Mouse (Mus musculus): ENCODE results near the gene Gpt2.

The Gpt2 gene

DNA sequence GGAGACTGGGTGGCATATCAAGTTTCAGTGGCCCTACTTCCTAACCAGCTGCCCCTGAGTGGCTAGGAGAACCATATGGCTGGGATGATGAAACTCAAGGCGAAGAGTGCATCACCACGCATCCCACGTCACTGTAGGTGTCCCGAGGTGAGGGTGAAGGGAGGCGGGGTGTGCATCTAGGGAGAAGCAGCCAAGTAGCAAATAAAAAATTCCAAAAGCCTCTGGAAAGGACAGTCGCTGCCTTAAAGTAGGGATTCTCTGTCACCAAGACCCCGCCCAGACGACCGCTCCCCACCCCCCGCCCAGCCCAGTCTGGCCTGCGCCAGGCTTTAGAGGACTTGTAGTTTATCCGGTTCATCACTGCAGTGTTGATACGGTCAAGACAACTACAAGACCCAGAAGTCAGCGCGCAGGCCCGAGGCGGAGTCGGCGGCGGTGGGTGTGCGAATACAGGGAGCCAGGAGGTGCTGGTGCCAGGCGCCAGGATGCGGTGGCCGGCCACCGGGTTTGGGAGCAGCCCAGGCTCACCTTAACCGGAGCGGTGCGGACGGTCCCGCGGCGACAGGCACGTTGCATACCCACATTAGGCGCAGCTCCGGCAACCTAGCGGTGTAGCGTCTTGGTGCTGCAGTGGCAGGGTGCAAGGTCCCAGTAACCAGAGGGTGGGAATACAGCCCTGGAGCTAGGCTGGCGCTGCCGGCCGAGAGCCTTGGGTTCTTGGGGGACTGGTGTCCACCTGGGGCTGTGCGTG, at the start of gene Gpt2:
TSS of gene Gpt2 (plus strand) at position 452 of the 751 bp plus-strand sequence.
- DNase-seq (ENCODE audit: low spot score) = peak; percentile 72

- DNase-seq (ENCODE audit: low spot score) = no peak
Observed at GRCm38 (mm10) chr8:85444092-85444491, 48.3 kb upstream of the Gpt2 start.

- no peak for DNase-seq (ENCODE audit: low spot score)
Observed at GRCm38 (mm10) chr8:85445936-85446685, 46.3 kb upstream of the Gpt2 start.

DNA sequence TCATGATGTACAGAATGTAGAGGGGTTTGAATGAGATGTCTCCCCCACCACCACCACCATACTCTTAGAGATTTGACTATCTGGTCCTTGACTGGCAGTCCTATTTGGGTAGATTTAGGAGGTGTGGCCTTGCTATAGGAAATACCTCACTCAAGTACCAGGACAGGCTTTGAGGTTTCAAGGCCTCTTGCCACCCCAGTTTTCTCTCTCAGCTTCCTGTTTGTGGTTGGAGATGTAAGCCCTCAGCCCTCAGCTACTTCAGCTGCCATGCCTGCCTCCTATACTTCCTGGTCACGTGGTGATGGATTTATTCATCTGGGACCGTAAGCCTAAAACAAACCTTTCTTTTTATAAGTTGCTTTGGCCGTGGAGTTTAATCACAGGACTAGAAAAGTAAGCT, 42.0 kb upstream of the Gpt2 start:
- no peak for DNase-seq (ENCODE audit: low spot score)

- no peak for DNase-seq (ENCODE audit: low spot score)
Observed at GRCm38 (mm10) chr8:85452328-85452727, 40.0 kb upstream of the Gpt2 start.

GRCm38 (mm10) chr8:85453256-85453655, 39.1 kb upstream of the Gpt2 start:
- no peak for DNase-seq (ENCODE audit: low spot score)

GRCm38 (mm10) chr8:85454750-85455149, 37.6 kb upstream of the Gpt2 start:
- no peak for DNase-seq (ENCODE audit: low spot score)

DNA sequence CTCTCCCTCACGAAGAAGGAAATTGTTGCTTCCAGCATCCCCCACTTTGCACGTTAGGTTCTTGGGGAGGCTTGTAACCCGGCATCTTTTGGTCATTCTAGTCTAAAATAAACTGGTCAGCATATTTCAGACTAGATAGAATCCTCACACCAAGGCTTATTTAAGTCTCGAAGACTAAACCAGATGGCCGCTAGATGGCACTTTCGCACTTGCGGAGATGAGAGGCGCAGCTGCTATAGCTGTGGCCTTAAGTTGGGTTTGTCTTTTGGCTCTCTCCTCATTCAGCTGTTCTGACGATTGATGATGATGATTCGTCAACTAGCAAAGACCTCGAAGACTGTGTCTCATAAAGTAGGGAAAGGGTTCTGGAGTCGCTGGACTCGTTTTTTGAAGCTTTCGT, 35.8 kb upstream of the Gpt2 start:
- no peak for DNase-seq (ENCODE audit: low spot score)

- DNase-seq (ENCODE audit: low spot score) = no peak
Observed at GRCm38 (mm10) chr8:85459582-85459981, 32.8 kb upstream of the Gpt2 start.

GRCm38 (mm10) chr8:85460804-85461203, 31.6 kb upstream of the Gpt2 start:
- no peak for DNase-seq (ENCODE audit: low spot score)

- DNase-seq (ENCODE audit: low spot score) = no peak
Observed at GRCm38 (mm10) chr8:85461377-85461776, 31.0 kb upstream of the Gpt2 start.

- DNase-seq (ENCODE audit: low spot score) = no peak
Observed at GRCm38 (mm10) chr8:85462441-85462840, 29.9 kb upstream of the Gpt2 start.

GRCm38 (mm10) chr8:85464316-85464715, 28.1 kb upstream of the Gpt2 start:
- DNase-seq (ENCODE audit: low spot score) = no peak

GRCm38 (mm10) chr8:85466056-85466455, 26.3 kb upstream of the Gpt2 start:
- no peak for DNase-seq (ENCODE audit: low spot score)

DNA sequence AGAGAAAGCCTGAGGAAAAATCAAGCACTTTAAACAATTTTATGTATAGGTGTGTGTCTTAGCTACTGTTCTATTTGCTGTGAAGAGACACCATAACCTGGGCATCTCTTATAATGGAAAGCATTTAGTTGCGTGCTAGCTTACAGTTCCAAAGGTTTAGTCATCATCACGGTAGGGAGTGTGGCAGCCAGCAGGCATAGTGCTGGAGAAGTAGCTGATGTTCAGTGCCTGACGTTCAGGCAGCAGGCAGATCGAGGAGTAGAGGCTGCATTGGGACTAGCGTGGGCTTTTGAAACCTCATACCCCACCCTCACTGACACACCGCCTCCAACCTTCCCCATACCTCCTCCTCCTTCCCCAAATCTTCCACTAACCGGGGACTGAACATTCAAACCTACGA, 21.6 kb upstream of the Gpt2 start:
- no peak for DNase-seq (ENCODE audit: low spot score)

GRCm38 (mm10) chr8:85472800-85473199, 19.6 kb upstream of the Gpt2 start:
- DNase-seq (ENCODE audit: low spot score) = no peak

GRCm38 (mm10) chr8:85473246-85473645, 19.1 kb upstream of the Gpt2 start:
- DNase-seq (ENCODE audit: low spot score) = no peak

DNA sequence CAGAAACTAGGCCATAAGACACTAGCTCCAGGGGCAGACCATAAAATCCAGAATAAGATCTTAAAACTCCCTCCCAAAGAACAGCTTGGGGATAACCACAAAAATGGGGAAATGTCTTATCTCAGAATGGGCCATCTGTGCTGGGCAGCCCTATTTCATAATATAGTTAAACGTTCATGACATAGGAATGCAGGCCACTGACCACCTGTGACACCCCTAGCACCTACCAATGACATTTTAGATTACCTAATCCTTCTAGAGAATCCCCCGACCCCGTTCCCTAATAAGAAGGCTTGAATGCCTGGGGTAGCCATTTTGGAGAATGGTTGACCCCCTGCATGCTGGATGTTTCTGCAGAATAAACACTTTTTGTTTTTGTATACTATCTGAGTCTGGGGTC, 17.5 kb upstream of the Gpt2 start:
- no peak for DNase-seq (ENCODE audit: low spot score)

DNA sequence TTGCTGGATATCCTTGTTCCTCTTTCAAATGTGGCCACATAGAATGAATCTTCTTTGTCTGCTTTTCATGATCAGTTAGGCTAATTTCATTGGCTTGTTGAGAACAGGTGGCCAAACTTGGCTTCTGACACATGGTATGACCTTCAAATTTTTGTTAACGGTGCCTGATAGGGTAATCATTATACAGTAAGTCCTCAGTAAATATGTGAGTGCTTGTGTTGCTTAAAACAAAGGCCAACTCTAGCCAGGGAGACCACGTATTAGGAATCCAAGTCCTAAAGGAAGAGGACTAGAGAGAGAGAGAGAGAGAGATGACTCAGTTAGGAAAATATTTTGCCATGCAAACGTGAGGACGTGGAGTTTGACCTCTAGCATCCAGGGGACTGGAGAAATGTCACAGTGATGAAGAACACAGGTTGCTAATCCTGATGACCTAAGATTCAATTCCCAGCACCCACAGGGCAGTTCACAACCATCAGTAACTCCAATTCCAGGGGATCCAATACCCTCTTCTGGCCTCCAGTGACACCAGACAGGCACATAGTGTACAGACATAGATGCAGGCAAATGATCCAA, 15.3 kb upstream of the Gpt2 start:
- DNase-seq (ENCODE audit: low spot score) = no peak

DNA sequence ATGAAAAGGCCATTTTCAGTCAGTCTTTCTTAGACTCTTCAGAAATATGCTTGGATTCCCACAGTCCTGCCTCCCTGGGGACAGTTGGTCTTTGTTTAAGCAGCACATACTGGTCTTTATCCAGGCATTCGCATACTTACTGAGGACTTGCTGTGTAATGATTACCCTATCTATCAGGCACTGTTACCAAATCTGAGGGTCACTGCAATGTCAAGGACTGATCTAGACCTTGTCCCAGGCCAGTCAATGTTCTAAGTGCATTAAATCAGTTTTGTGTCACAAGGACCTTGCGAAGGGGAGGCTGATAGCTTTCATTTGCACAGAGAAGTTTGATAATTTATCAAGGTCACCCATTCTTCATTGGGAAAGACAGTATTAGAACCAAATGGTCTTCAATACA, 14.0 kb upstream of the Gpt2 start:
- DNase-seq (ENCODE audit: low spot score) = no peak

DNA sequence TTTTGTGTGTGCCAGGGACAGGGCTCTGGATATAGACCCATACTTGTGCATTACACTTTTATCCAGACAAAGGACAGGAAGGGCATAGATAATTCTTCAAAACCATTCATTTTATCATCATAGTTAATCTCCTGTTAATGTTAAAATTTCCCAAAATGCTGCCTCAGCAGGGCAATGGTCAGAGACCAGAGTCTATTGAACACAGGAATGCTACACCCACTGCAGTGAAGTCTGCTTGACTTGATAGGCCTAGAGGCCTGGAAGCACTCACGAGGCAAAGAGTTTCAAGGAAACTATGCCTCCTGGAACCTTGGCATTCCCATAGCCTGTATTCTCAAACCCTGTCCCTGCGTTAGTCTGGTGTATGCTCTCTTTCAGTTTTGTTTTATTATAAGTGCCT, 12.7 kb upstream of the Gpt2 start:
- DNase-seq (ENCODE audit: low spot score) = no peak

DNA sequence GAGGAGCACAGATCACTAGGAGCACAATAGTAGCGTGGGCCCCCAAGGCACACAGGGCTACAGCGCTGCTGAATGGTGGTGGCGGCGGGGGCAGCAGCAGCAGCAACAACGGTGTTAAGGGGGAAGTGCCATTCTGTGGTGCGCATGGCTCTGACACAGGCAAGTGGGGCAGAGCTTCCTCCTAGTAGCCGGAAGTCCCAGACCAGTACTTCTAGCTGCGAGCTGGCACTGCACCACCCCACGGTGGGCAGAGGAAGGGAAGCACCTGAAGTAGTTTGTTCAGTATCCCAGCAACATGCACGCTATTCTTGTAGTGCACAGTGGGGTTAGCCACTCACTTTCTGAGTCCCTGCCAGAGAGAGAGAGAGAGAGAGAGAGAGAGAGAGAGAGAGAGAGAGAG, 10.5 kb upstream of the Gpt2 start:
- no peak for DNase-seq (ENCODE audit: low spot score)

GRCm38 (mm10) chr8:85482427-85482826, 9.9 kb upstream of the Gpt2 start:
- DNase-seq (ENCODE audit: low spot score) = no peak
